ENCODE assay signal across 8 mouse cellular contexts in genomic region chr7:19920506-19921261, GRCm38 (mm10). TPM values are rescaled to one million over a fixed set of nuclear protein-coding genes. Genes with fewer than 3 reads are reported as not detected.
DNase-seq lines count a peak whose midpoint lies in the region; ATAC-seq and TF ChIP-seq lines count a peak whose summit lies in the region.

TSS of gene Pvr (minus strand) at chr7:19921160.

- peak within 1 kb of the TSS; percentile 77 for H3K27ac ChIP-seq in brown adipose tissue, adult 24 weeks (replicated peaks; ENCODE audit: low read depth, low read length)
- peak within 1 kb of the TSS; percentile 74 for H3K27ac ChIP-seq in forebrain, embryonic 14.5 days (ENCODE audit: low read depth, low read length)
- peak within 1 kb of the TSS; percentile 93 for H3K27ac ChIP-seq in heart, postnatal 0 days (ENCODE audit: low read depth)
- H3K27ac ChIP-seq in liver, embryonic 15.5 days (replicated peaks), result peak within 1 kb of the TSS; percentile 51; the same call in 1 of the 2 replicates
- 0 out of 2 replicates have a peak within 1 kb of the TSS, but pooled peaks have one; percentile 8 for H3K27ac ChIP-seq in neural tube, embryonic 11.5 days (ENCODE audit: low read depth, low read length)

- WGBS in forebrain, embryonic 14.5 days, result under 1% methylated on average over 60 of the region's 60 CpGs
- under 1% methylated on average over 59 of the region's 60 CpGs for WGBS in heart, postnatal 0 days
- under 1% methylated on average over 60 of the region's 60 CpGs for WGBS in liver, embryonic 15.5 days (ENCODE audit: insufficient replicate concordance)
- WGBS in neural tube, embryonic 11.5 days, result under 1% methylated on average over 60 of the region's 60 CpGs

- peak within 1 kb of the TSS; percentile 56 for H3K4me2 ChIP-seq in forebrain, embryonic 14.5 days (ENCODE audit: low read length)
- H3K4me2 ChIP-seq in heart, postnatal 0 days (ENCODE audit: low read depth, low read length), result peak within 1 kb of the TSS; percentile 76
- H3K4me2 ChIP-seq in liver, embryonic 15.5 days, result peak within 1 kb of the TSS; percentile 69
- peak within 1 kb of the TSS; percentile 75 for H3K4me2 ChIP-seq in neural tube, embryonic 11.5 days (ENCODE audit: low read depth)

- no peak for TF ChIP-seq EP300 in heart, postnatal 0 days (IDR thresholded peaks at IDR 0.05; ENCODE audit: low read depth)

- peak within 1 kb of the TSS; percentile 62 for H3K9ac ChIP-seq in forebrain, embryonic 14.5 days (ENCODE audit: low read length)
- H3K9ac ChIP-seq in heart, postnatal 0 days (replicated peaks; ENCODE audit: low read depth, low read length), result peak within 1 kb of the TSS; percentile 90
- peak within 1 kb of the TSS; percentile 42; the same call in 1 of the 2 replicates for H3K9ac ChIP-seq in liver, embryonic 15.5 days
- H3K9ac ChIP-seq in neural tube, embryonic 11.5 days (ENCODE audit: low read length), result peak within 1 kb of the TSS; percentile 76

- peak; percentile 41 to 51 for DNase-seq in CD8-positive naive resting alpha-beta T cell, adult 2 months (ENCODE audit: low read depth in 2 of 2, low spot score in 2 of 2)
- peak; percentile 79 for DNase-seq in forebrain, embryonic 14.5 days (ENCODE audit: low spot score)
- DNase-seq in heart, postnatal 0 days (ENCODE audit: low spot score), result peak; percentile 90
- DNase-seq in kidney, postnatal 36 days, result peak; percentile 87 to 90
- peak; percentile 74 for DNase-seq in neural tube, embryonic 11.5 days (ENCODE audit: low spot score)
- peak; percentile 73 for DNase-seq in telencephalon, adult 2 months (ENCODE audit: low read depth, low spot score)

- H3K9me3 ChIP-seq in forebrain, embryonic 14.5 days (replicated peaks; ENCODE audit: control insufficient read depth, low read length), result no peaks in the 10 kb centered on the region
- H3K9me3 ChIP-seq in heart, postnatal 0 days (replicated peaks; ENCODE audit: control insufficient read depth, low read length), result no peaks in the 10 kb centered on the region
- H3K9me3 ChIP-seq in liver, embryonic 15.5 days (replicated peaks), result no peaks in the 10 kb centered on the region
- H3K9me3 ChIP-seq in neural tube, embryonic 11.5 days (ENCODE audit: control insufficient read depth, low read length), result no peaks in the 10 kb centered on the region

- H3K4me1 ChIP-seq in brown adipose tissue, adult 24 weeks (ENCODE audit: control insufficient read depth, insufficient read depth, insufficient read length, low read length), result no peaks in the 10 kb centered on the region
- H3K4me1 ChIP-seq in forebrain, embryonic 14.5 days (ENCODE audit: control insufficient read depth, insufficient read depth, low read length), result no peaks in the 10 kb centered on the region
- H3K4me1 ChIP-seq in heart, postnatal 0 days (ENCODE audit: control insufficient read depth, insufficient read depth), result peaks cover 5% of the 10 kb centered on the region; the same call in 1 of the 2 replicates
- peaks cover 10% of the 10 kb centered on the region for H3K4me1 ChIP-seq in liver, embryonic 15.5 days (replicated peaks)
- no peaks in the 10 kb centered on the region for H3K4me1 ChIP-seq in neural tube, embryonic 11.5 days (ENCODE audit: control insufficient read depth, insufficient read depth, low read length)

- peak within 1 kb of the TSS; percentile 85 for H3K4me3 ChIP-seq in brown adipose tissue, adult 24 weeks (ENCODE audit: insufficient read depth, low read depth, low read length)
- peak within 1 kb of the TSS; percentile 56 for H3K4me3 ChIP-seq in forebrain, embryonic 14.5 days (ENCODE audit: low read depth, low read length)
- peak within 1 kb of the TSS; percentile 84 for H3K4me3 ChIP-seq in heart, postnatal 0 days (ENCODE audit: low read depth, low read length)
- H3K4me3 ChIP-seq in liver, embryonic 15.5 days (replicated peaks), result peak within 1 kb of the TSS; percentile 62
- peak within 1 kb of the TSS; percentile 67 for H3K4me3 ChIP-seq in neural tube, embryonic 11.5 days (ENCODE audit: low read depth, low read length)

- no peaks in the 10 kb centered on the region for H3K27me3 ChIP-seq in forebrain, embryonic 14.5 days (replicated peaks; ENCODE audit: control insufficient read depth, insufficient read depth, low read length)
- no peaks in the 10 kb centered on the region for H3K27me3 ChIP-seq in heart, postnatal 0 days (ENCODE audit: control insufficient read depth, insufficient read depth, low read length)
- H3K27me3 ChIP-seq in liver, embryonic 15.5 days, result no peaks in the 10 kb centered on the region
- H3K27me3 ChIP-seq in neural tube, embryonic 11.5 days (ENCODE audit: control insufficient read depth, insufficient read depth, low read length), result no peaks in the 10 kb centered on the region

- ATAC-seq in forebrain, embryonic 14.5 days, result peak; percentile 91
- ATAC-seq in heart, postnatal 0 days (ENCODE audit: insufficient read depth, low read depth), result peak; percentile 91
- peak; percentile 79 for ATAC-seq in liver, embryonic 15.5 days (ENCODE audit: insufficient read depth)
- ATAC-seq in neural tube, embryonic 11.5 days (ENCODE audit: insufficient read depth, low FRiP score, low TSS enrichment), result peak; percentile 78

- H3K36me3 ChIP-seq in forebrain, embryonic 14.5 days (ENCODE audit: control insufficient read depth, insufficient read depth, low read length), result no peaks in the 10 kb centered on the region
- peaks cover 28% of the 10 kb centered on the region for H3K36me3 ChIP-seq in heart, postnatal 0 days (replicated peaks; ENCODE audit: control insufficient read depth, insufficient read depth, low read length)
- peaks cover 11% of the 10 kb centered on the region; the same call in 1 of the 2 replicates for H3K36me3 ChIP-seq in liver, embryonic 15.5 days (replicated peaks)
- no peaks in the 10 kb centered on the region; the same call in 1 of the 2 replicates for H3K36me3 ChIP-seq in neural tube, embryonic 11.5 days (ENCODE audit: control insufficient read depth, insufficient read depth, low read length)

- TF ChIP-seq CTCF in heart, postnatal 0 days (IDR thresholded peaks at IDR 0.05; ENCODE audit: low read depth), result peak; percentile 36

RNA-seq across cellular contexts. Expression of gene Pvr, which starts in this region (rescaled TPM):
- 7.3 and 9.2 TPM in 2 replicates for polyA plus RNA-seq in brown adipose tissue, adult 24 weeks (2012; ENCODE audit: insufficient read depth, insufficient read length, missing spikeins)
- polyA plus RNA-seq in forebrain, embryonic 14.5 days (2014; fragmentation: Nextera tagmentation; extraction: Ambion mirVana), result 3.2 and 5.0 TPM in 2 replicates
- total RNA-seq in heart, postnatal 0 days (2014; rRNA removed; ENCODE audit: low replicate concordance), result 25.8 and 26.1 TPM in 2 replicates
- 11.3 and 11.6 TPM in 2 replicates for polyA plus RNA-seq in heart, postnatal 0 days (2015; fragmentation: Nextera tagmentation; extraction: Ambion mirVana)
- 2.8 and 3.4 TPM in 2 replicates for polyA plus RNA-seq in liver, embryonic 15.5 days (2015; fragmentation: Nextera tagmentation; extraction: Ambion mirVana)
- polyA plus RNA-seq in neural tube, embryonic 11.5 days (2014; fragmentation: Nextera tagmentation; extraction: Ambion mirVana), result 2.9 and 4.8 TPM in 2 replicates

Comparison
In these comparisons a context has a peak if more than half of its experiments do, and no peak if none do; other contexts are left out.
1. Peak in every context shown above with its lines: DNase-seq, ATAC-seq, H3K4me3 ChIP-seq and H3K27ac ChIP-seq.
2. H3K27ac ChIP-seq: peak in every context shown above with its lines; median percentile 93 in heart, postnatal 0 days; 77 in brown adipose tissue, adult 24 weeks; 74 in forebrain, embryonic 14.5 days; 51 in liver, embryonic 15.5 days; 8 in neural tube, embryonic 11.5 days.